Mouse (Mus musculus) cerebellum, adult 2 months (tissue): ENCODE measurements at regions not wholly inside any gene's neighbourhood (a gene's known extent, or its start where the extent isn't known, plus 50 kb on each side); places are given as distances from the start of the nearest gene placed in this dataset.

Source experiments
- CTCF ChIP-seq: fragments of 200-500 bp; IDR thresholded peaks from 2 replicates; pipeline ENCODE4 v1.5.1; 2011; ENCODE audit warnings: low read depth, mild to moderate bottlenecking, control low read depth, low read length, moderate library complexity, borderline replicate concordance; ENCODE audit not compliant: insufficient read depth
- POLR2A ChIP-seq: fragments of 200-500 bp; IDR thresholded peaks from 2 replicates; pipeline ENCODE4 v1.6.1; 2011; ENCODE audit warnings: low read length, control low read depth, borderline replicate concordance; ENCODE audit not compliant: insufficient read depth

DNA sequence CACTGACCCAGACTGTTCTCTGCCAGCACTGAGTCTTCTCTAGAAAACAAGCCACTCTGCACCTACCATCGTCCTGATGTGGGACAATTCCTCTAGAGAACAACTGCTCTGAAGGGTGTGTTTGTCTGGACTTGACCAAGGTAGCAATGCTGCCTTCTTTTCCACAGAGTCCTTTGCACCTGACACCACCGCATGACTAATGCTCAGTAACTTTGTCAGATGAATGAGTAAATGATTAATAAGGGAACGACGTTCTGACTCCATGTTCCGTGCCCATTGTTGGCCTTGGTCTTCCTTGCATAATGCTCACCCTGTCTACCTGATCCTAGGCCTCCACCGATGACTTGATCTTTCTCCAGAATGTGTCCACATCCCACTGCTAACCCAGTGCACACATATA, 67.2 kb upstream of the Frmd6 start:
- TF ChIP-seq CTCF: no peak
- TF ChIP-seq POLR2A: no peak
